Mouse (Mus musculus): ENCODE measurements around the gene Gm3187. TPM values are rescaled to one million over a fixed set of nuclear protein-coding genes. Genes with fewer than 3 reads are reported as not detected.
"Not testable (repeated sequence)": the region's sequence is repeated elsewhere in the genome, so short reads cannot be mapped to it uniquely, and the experiment has no call there.

Gene Gm3187
- 0.15 TPM in 1 of 2 replicates, not detected in the other for polyA plus RNA-seq (2012; rRNA removed)

DNA sequence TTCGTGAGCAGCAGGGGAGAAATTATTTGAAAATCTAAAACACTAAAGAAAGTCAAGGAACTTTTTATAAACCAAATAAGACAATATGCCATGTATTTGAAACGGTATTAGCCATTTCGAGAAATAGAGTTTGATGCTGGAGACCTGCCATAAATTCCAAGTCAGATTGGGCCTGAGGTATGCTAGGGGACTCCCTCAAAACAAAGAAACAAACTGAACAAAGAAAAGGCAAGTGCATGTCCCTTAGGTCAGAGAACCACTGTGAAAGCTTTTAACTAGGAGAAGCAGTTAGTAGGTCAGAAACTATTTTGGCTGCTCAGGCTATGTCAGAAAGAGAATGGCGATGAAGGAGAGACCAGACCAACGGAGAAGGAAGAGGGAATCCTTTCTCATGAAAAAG, at the start of gene Gm3187:
Gm3187 (plus strand) TSS at position 301 of the 400 bp plus-strand sequence.
- not testable (repeated sequence) for DNase-seq (ENCODE audit: extremely low spot score in 1 of 2, low spot score in 1 of 2)

GRCm38 (mm10) chr14:5455367-5455766, 28.6 kb upstream of the Gm3187 start, which contains the start of gene Gm3194:
Gene Gm3194, minus strand, starts transcription at chr14:5455467.
- DNase-seq (ENCODE audit: extremely low spot score in 1 of 2, low spot score in 1 of 2): not testable (repeated sequence)

- not testable (repeated sequence) for DNase-seq (ENCODE audit: extremely low spot score in 1 of 2, low spot score in 1 of 2)
Observed at GRCm38 (mm10) chr14:5460469-5460868, 23.5 kb upstream of the Gm3187 start.

- DNase-seq (ENCODE audit: extremely low spot score in 1 of 2, low spot score in 1 of 2): not testable (repeated sequence)
Observed at GRCm38 (mm10) chr14:5477730-5478129, 6.3 kb upstream of the Gm3187 start, which contains the start of gene Gm8246. Gene Gm8246, minus strand, starts transcription at chr14:5477830.

DNA sequence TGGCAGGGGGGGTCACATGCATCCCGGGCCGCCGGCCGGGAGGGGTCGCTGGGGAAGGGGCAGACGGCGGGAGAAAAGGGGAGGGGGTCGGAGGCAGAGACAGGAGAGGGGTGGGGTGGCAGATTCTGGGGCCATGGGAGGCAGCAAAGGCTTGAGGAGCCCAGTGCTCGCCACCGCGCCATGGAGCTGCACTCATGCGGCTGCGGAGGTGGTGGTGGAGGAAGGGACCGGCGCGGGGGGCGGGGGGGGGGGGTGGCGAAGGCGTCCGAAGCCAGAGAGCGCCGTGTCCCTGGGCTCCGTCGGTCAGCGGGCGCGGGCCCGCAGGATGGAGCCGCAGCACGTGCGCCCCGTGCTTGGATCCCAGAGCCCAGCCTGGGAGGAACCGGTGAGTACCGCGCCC, 17.4 kb downstream of the Gm3187 start, which contains the start of gene Gm3488:
Gm3488 (plus strand) TSS at position 301 of the 400 bp plus-strand sequence.
- not testable (repeated sequence) for DNase-seq (ENCODE audit: extremely low spot score in 1 of 2, low spot score in 1 of 2)

- not testable (repeated sequence) for DNase-seq (ENCODE audit: extremely low spot score in 1 of 2, low spot score in 1 of 2)
Observed at GRCm38 (mm10) chr14:5538196-5538595, 54.2 kb downstream of the Gm3187 start, which contains the start of gene Gm3532. Gene Gm3532, plus strand, starts transcription at chr14:5538496.

Other genes with a start within 250 kb of the Gm3187 start
- gene Gm3526, start 223.6 kb upstream of the Gm3187 start, polyA plus RNA-seq (2012; rRNA removed): not detected in 2 replicates
- gene Gm3542, start 149.3 kb upstream of the Gm3187 start, polyA plus RNA-seq (2012; rRNA removed): not detected in 2 replicates
- gene Gm3500, start 95.2 kb upstream of the Gm3187 start, polyA plus RNA-seq (2012; rRNA removed): 0.36 TPM in 1 of 2 replicates, not detected in the other
- 1.5 and 1.6 TPM in 2 replicates for gene Gm3194, start 28.7 kb upstream of the Gm3187 start, polyA plus RNA-seq (2012; rRNA removed)
- gene Gm8246, start 6.4 kb upstream of the Gm3187 start, polyA plus RNA-seq (2012; rRNA removed): not detected in 2 replicates
- 2.1 and 2.6 TPM in 2 replicates for gene Gm3488, start 17.5 kb downstream of the Gm3187 start, polyA plus RNA-seq (2012; rRNA removed)
- gene Gm3532, start 54.3 kb downstream of the Gm3187 start, polyA plus RNA-seq (2012; rRNA removed): 0.08 TPM in 1 of 2 replicates, not detected in the other
- gene Gm8265, start 148.8 kb downstream of the Gm3187 start, polyA plus RNA-seq (2012; rRNA removed): not detected in 2 replicates
- not detected in 2 replicates for gene Gm9603, start 203.2 kb downstream of the Gm3187 start, polyA plus RNA-seq (2012; rRNA removed)

Measured in frontal cortex, adult 2 months (tissue).